Mouse (Mus musculus) thymus, adult 2 months (tissue): ENCODE measurements at regions not wholly inside any gene's neighbourhood (a gene's known extent, or its start where the extent isn't known, plus 50 kb on each side); places are given as distances from the start of the nearest gene placed in this dataset.
"Not testable (repeated sequence)": the region's sequence is repeated elsewhere in the genome, so short reads cannot be mapped to it uniquely, and the experiment has no call there.

Source experiments
- DNase-seq: peaks from one replicate; pipeline ENCODE4 v3.0.0; 2021
- H3K27ac ChIP-seq: fragments of 200-500 bp; 2 replicates; pipeline ENCODE4 v1.5.1; 2012; ENCODE audit warnings: low read length, control low read depth; ENCODE audit not compliant: control insufficient read depth, insufficient read depth
- H3K27me3 ChIP-seq: fragments of 200-500 bp; 2 replicates; pipeline ENCODE4 v1.6.1; 2012; ENCODE audit warnings: mild to moderate bottlenecking, low read length, moderate library complexity, mixed read lengths; ENCODE audit not compliant: control insufficient read depth, insufficient read depth
- H3K36me3 ChIP-seq: fragments of 200-500 bp; 2 replicates; pipeline ENCODE4 v1.6.1; 2012; ENCODE audit warnings: mild to moderate bottlenecking, low read length, moderate library complexity; ENCODE audit not compliant: control insufficient read depth, insufficient read depth
- H3K4me1 ChIP-seq: fragments of 200-500 bp; replicated peaks from 2 replicates; pipeline ENCODE4 v1.6.1; 2012; ENCODE audit warnings: low read length; ENCODE audit not compliant: control insufficient read depth, insufficient read depth
- H3K4me3 ChIP-seq: fragments of 200-500 bp; 2 replicates; pipeline ENCODE4 v1.5.1; 2012; ENCODE audit warnings: mild to moderate bottlenecking, low read length, control low read depth, moderate library complexity; ENCODE audit not compliant: control insufficient read depth, insufficient read depth
- CTCF ChIP-seq: fragments of 200-500 bp; IDR thresholded peaks from 2 replicates; pipeline ENCODE4 v1.5.1; 2012; ENCODE audit warnings: mild to moderate bottlenecking, control low read depth, low read length, moderate library complexity, borderline replicate concordance; ENCODE audit not compliant: control insufficient read depth, poor library complexity, insufficient read depth; ENCODE audit errors: extremely low read depth
- POLR2A ChIP-seq: fragments of 200-500 bp; IDR thresholded peaks from 2 replicates; pipeline ENCODE4 v1.6.1; 2012; ENCODE audit warnings: mild to moderate bottlenecking, low read length, control low read depth, moderate library complexity; ENCODE audit not compliant: control insufficient read depth, poor library complexity, insufficient read depth; ENCODE audit errors: extremely low read depth
- WGBS: fragments of 180-500 bp; shearing (Covaris S2); methylation state at CpG from one replicate; pipeline ENCODE4 v1.1.7; 2018; 5-methylcytosine and 5-hydroxymethylcytosine counted together

GRCm38 (mm10) chr1:23316288-23316687 is 81.3 kb downstream of the Ogfrl1 start:
- not testable (repeated sequence) for DNase-seq, H3K4me3 ChIP-seq, H3K36me3 ChIP-seq, H3K27me3 ChIP-seq, H3K4me1 ChIP-seq, H3K27ac ChIP-seq
- 96% methylated on average over 2 of the region's 2 CpGs for WGBS

- H3K4me1 ChIP-seq, H3K27ac ChIP-seq, DNase-seq, H3K27me3 ChIP-seq, H3K4me3 ChIP-seq, H3K36me3 ChIP-seq: not testable (repeated sequence)
- 80% methylated on average over 2 of the region's 2 CpGs for WGBS
Observed at GRCm38 (mm10) chr1:23314863-23315262, 82.7 kb downstream of the Ogfrl1 start.

GRCm38 (mm10) chr1:23292718-23293117 is 104.9 kb downstream of the Ogfrl1 start:
- Histone ChIP-seq H3K36me3 (no peaks in the 10 kb centered on the region), H3K27me3 (no peaks in the 10 kb centered on the region), H3K4me1 (no peaks in the 10 kb centered on the region), H3K4me3 (no peak overlapping the region), H3K27ac (no peak overlapping the region)
- TF ChIP-seq POLR2A: no peak
- TF ChIP-seq CTCF: no peak
- 88% methylated on average over 1 of the region's 1 CpGs for WGBS
- DNase-seq: no peak

GRCm38 (mm10) chr1:23286741-23287140 is 110.8 kb downstream of the Ogfrl1 start:
- H3K27ac ChIP-seq: no peak overlapping the region
- no peak for DNase-seq

GRCm38 (mm10) chr1:23282870-23283219 is 114.7 kb downstream of the Ogfrl1 start:
- TF ChIP-seq CTCF (no peak), POLR2A (no peak)
- 95% methylated on average over 4 of the region's 4 CpGs for WGBS
- no peaks in the 10 kb centered on the region for H3K27me3 ChIP-seq
- H3K4me1 ChIP-seq: no peaks in the 10 kb centered on the region
- no peaks in the 10 kb centered on the region for H3K36me3 ChIP-seq
- H3K27ac ChIP-seq: no peak overlapping the region
- H3K4me3 ChIP-seq: no peak overlapping the region
- DNase-seq: no peak

More at GRCm38 (mm10) chr1:23286741-23287140, 110.8 kb downstream of the Ogfrl1 start:
- TF ChIP-seq POLR2A: no peak
- TF ChIP-seq CTCF: no peak
- WGBS: 26% methylated on average over 4 of the region's 4 CpGs
- no peaks in the 10 kb centered on the region for H3K4me1 ChIP-seq
- no peaks in the 10 kb centered on the region for H3K27me3 ChIP-seq
- no peaks in the 10 kb centered on the region for H3K36me3 ChIP-seq
- no peak overlapping the region for H3K4me3 ChIP-seq

- Histone ChIP-seq H3K36me3 (no peaks in the 10 kb centered on the region), H3K27ac (no peak overlapping the region), H3K27me3 (no peaks in the 10 kb centered on the region), H3K4me1 (no peaks in the 10 kb centered on the region), H3K4me3 (no peak overlapping the region)
- TF ChIP-seq CTCF: no peak
- TF ChIP-seq POLR2A: no peak
- 97% methylated on average over 2 of the region's 2 CpGs for WGBS
- no peak for DNase-seq
Observed at GRCm38 (mm10) chr1:23282215-23282869, 115.2 kb downstream of the Ogfrl1 start.

- Histone ChIP-seq H3K36me3 (no peaks in the 10 kb centered on the region), H3K27ac (no peak overlapping the region), H3K4me3 (no peak overlapping the region), H3K4me1 (no peaks in the 10 kb centered on the region), H3K27me3 (no peaks in the 10 kb centered on the region)
- WGBS: 96% methylated on average over 2 of the region's 2 CpGs
- DNase-seq: no peak
- TF ChIP-seq POLR2A: no peak
- TF ChIP-seq CTCF: no peak
Observed at GRCm38 (mm10) chr1:23279827-23280226, 117.7 kb downstream of the Ogfrl1 start.
